Mouse (Mus musculus) hindbrain, postnatal 0 days (tissue): ENCODE measurements at regions not wholly inside any gene's neighbourhood (a gene's known extent, or its start where the extent isn't known, plus 50 kb on each side); places are given as distances from the start of the nearest gene placed in this dataset.
A peak's percentile ranks its signal among the peaks of the same experiment; 100 is the strongest.

Experiments
- ATAC-seq: fragments of 200-750 bp; cut with Nextera tagmentation; 2 replicates; pipeline ENCODE4 v1.8.0; 2017; ENCODE audit warnings: mild to moderate bottlenecking, moderate TSS enrichment, moderate library complexity
- DNase-seq: peaks from one replicate; pipeline ENCODE4 v3.0.0-alpha.2; 2015; ENCODE audit warnings: low spot score
- H3K27ac ChIP-seq: fragments of 300-500 bp; sonication (generic); 2 replicates; pipeline ENCODE4 v1.5.1; 2014; ENCODE audit warnings: mild to moderate bottlenecking
- H3K27me3 ChIP-seq: fragments of 300-500 bp; sonication (generic); 2 replicates; pipeline ENCODE4 v1.6.1; 2014; ENCODE audit warnings: low read length, mixed read lengths; ENCODE audit not compliant: insufficient read depth
- H3K36me3 ChIP-seq: fragments of 300-500 bp; sonication (generic); 2 replicates; pipeline ENCODE4 v1.6.1; 2014; ENCODE audit warnings: low read length, mixed read lengths; ENCODE audit not compliant: insufficient read depth
- H3K4me1 ChIP-seq: fragments of 300-500 bp; sonication (generic); 2 replicates; pipeline ENCODE4 v1.6.1; 2014; ENCODE audit warnings: antibody characterized with exemption, low read length, mixed read lengths; ENCODE audit not compliant: insufficient read depth
- H3K4me2 ChIP-seq: fragments of 300-500 bp; sonication (generic); 2 replicates; pipeline ENCODE4 v1.6.1; 2014; ENCODE audit warnings: low read depth, mild to moderate bottlenecking, low read length, moderate library complexity, mixed read lengths
- H3K4me3 ChIP-seq: fragments of 300-500 bp; sonication (generic); 2 replicates; pipeline ENCODE4 v1.5.1; 2014; ENCODE audit warnings: low read length
- H3K9ac ChIP-seq: fragments of 300-500 bp; sonication (generic); replicated peaks from 2 replicates; pipeline ENCODE4 v1.6.1; 2014; ENCODE audit warnings: mild to moderate bottlenecking, low read length, moderate library complexity, mixed read lengths
- H3K9me3 ChIP-seq: fragments of 300-500 bp; sonication (generic); 2 replicates; pipeline ENCODE4 v1.6.1; 2016; ENCODE audit warnings: low read length, mixed read lengths
- CTCF ChIP-seq: IDR thresholded peaks from 2 replicates; pipeline ENCODE4 v1.5.1; 2016; ENCODE audit warnings: antibody characterized with exemption, control low read depth, low read depth
- WGBS: fragments of 180-500 bp; shearing (Covaris S2); extraction: QIAGEN DNeasy Blood & Tissue Kit; methylation state at CpG from one replicate; pipeline ENCODE4 v1.1.7; 2014; 5-methylcytosine and 5-hydroxymethylcytosine counted together

DNA sequence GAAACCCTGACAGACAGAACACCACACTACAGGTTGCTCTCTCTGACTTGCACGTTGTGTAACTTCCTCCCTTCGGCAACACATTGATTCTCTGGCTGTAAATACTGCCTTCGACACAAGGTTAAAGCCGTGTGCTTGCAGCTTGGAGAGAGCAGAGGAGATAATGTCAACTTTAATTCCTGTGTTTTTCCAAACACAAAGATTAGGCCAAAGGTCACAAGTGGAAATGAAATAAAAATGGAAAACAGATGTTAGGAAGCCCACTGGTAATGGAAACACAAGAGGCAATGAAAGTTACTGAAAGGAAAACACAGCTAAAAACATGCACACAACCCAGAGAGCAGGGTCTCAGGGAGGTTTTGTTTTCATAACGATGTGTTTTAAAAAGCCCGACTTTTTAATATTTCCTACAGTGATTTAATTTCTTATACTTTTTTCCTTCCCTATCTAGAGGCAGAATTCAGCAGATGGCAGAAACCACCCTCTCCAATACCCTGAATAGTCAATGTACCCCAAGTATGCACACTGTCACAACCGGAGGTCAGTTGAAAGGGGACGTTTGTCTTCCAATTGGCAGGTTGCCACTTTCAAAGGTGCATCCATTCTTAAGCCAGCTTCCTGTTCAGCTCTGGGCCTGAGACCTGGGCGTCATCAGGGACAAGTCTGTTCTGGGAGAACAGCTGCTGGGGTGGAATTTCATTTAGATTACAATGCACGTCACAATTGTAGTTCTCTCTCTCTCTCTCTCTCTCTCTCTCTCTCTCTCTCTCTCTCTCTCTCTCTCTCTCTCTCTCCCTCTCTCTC is 210.8 kb upstream of the Gm5148 start:
- 50% methylated on average over 10 of the region's 10 CpGs for WGBS
- Histone ChIP-seq H3K27ac (no peak overlapping the region), H3K4me2 (no peak overlapping the region)

DNA sequence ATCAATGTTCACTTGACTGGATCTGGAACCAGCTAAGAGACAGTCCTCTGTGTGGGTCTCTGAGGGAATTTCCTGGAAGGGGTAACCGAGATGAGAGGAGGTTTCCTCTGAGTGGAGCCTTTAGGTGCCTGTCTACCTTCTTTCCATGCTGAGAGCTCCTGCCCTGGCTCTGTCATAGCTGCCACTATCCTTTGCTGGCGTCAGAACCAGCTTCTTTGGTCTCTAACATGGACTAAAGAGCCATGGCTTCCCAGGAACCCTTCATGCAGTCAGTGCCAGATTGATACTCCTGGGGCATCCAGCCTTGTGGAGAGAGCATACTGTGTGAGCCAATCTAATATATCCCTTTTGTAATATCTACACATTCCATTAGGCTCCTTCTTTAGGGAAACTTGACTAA is 209.9 kb upstream of the Gm5148 start:
- Histone ChIP-seq H3K9me3 (no peaks in the 10 kb centered on the region), H3K36me3 (no peaks in the 10 kb centered on the region), H3K4me3 (no peak overlapping the region), H3K27me3 (no peaks in the 10 kb centered on the region), H3K4me2 (no peak overlapping the region), H3K27ac (no peak overlapping the region), H3K9ac (no peak overlapping the region), H3K4me1 (0 out of 2 replicates have a peak, but pooled peaks cover 3% of the 10 kb centered on the region)
- DNase-seq, result no peak
- ATAC-seq, result no peak
- 88% methylated on average over 2 of the region's 2 CpGs for WGBS
- TF ChIP-seq CTCF, result no peak

More for the DNA sequence above, 210.8 kb upstream of the Gm5148 start:
- no peak for TF ChIP-seq CTCF
- H3K4me3 ChIP-seq, result no peak overlapping the region
- no peak overlapping the region for H3K9ac ChIP-seq
- H3K36me3 ChIP-seq, result no peaks in the 10 kb centered on the region
- ATAC-seq (no peak), DNase-seq (peak; percentile 35)
- no peaks in the 10 kb centered on the region for H3K27me3 ChIP-seq
- H3K4me1 ChIP-seq, result 0 out of 2 replicates have a peak, but pooled peaks cover 3% of the 10 kb centered on the region
- H3K9me3 ChIP-seq, result no peaks in the 10 kb centered on the region

DNA sequence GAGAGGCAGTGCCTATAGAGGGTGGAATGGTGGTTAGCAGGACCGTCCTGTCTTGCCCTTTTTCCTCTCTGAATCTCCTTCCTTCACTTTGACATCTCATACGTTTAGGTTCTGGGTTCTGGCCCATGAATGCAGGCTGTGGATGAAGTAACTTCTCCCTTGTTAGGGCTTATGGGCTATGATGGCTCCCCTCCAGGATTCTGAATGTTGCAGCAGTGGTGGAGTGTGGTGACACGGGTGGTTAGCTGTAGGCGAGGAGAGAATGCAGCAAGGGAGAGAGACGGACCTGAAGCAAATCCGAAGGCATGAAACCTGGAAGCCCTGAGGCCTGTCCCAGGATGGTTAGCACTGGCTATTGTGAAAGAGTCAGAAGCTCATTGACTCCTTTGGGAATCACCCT is 204.4 kb upstream of the Gm5148 start:
- DNase-seq (no peak), ATAC-seq (no peak)
- no peak overlapping the region for H3K4me2 ChIP-seq
- no peak overlapping the region for H3K4me3 ChIP-seq
- H3K27me3 ChIP-seq, result no peaks in the 10 kb centered on the region
- no peaks in the 10 kb centered on the region for H3K36me3 ChIP-seq
- WGBS, result 81% methylated on average over 6 of the region's 6 CpGs
- no peaks in the 10 kb centered on the region for H3K4me1 ChIP-seq
- H3K27ac ChIP-seq, result no peak overlapping the region
- no peak for TF ChIP-seq CTCF
- H3K9ac ChIP-seq, result no peak overlapping the region
- no peaks in the 10 kb centered on the region for H3K9me3 ChIP-seq

DNA sequence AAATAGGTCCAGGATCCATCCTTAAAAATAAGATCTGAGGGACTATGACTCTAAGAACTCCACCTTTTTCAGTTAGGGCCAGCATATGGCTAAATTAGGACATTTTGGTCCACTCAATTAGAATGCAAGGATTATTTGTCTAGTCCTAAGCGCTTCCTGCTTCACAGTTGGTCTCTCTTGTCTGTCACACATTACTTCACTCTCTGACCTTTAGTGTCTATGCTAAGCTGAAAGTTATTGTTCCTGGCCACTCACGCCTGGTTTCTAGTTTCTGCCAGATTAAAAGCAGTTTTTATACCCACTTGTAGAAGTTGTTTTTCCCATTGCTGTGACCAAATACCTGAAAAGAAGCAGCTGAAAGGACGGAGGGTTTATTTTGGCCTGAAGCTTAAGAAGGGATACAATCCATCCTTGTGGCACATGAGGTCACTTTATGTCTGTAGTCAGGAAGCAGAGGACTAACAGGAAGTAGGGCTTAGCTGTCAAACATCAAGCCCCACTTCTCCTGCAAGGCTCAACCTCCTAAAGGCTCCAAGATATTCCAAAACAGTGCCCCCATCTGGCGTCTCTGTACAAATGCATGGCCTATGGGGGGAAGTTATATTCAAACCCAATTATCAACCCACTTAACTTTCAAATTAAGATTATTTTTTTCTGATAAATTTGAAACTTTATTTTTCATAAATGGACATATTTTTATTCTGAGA is 195.3 kb upstream of the Gm5148 start:
- no peak overlapping the region for H3K4me2 ChIP-seq
- no peaks in the 10 kb centered on the region for H3K27me3 ChIP-seq
- no peak overlapping the region for H3K27ac ChIP-seq
- H3K36me3 ChIP-seq, result no peaks in the 10 kb centered on the region
- H3K4me1 ChIP-seq, result no peaks in the 10 kb centered on the region
- ATAC-seq (no peak), DNase-seq (no peak)
- 62% methylated on average over 4 of the region's 4 CpGs for WGBS
- no peak overlapping the region for H3K4me3 ChIP-seq
- TF ChIP-seq CTCF, result 0 out of 2 replicates have a peak, but pooled peaks have one; percentile 18
- H3K9ac ChIP-seq, result no peak overlapping the region
- no peaks in the 10 kb centered on the region for H3K9me3 ChIP-seq

DNA sequence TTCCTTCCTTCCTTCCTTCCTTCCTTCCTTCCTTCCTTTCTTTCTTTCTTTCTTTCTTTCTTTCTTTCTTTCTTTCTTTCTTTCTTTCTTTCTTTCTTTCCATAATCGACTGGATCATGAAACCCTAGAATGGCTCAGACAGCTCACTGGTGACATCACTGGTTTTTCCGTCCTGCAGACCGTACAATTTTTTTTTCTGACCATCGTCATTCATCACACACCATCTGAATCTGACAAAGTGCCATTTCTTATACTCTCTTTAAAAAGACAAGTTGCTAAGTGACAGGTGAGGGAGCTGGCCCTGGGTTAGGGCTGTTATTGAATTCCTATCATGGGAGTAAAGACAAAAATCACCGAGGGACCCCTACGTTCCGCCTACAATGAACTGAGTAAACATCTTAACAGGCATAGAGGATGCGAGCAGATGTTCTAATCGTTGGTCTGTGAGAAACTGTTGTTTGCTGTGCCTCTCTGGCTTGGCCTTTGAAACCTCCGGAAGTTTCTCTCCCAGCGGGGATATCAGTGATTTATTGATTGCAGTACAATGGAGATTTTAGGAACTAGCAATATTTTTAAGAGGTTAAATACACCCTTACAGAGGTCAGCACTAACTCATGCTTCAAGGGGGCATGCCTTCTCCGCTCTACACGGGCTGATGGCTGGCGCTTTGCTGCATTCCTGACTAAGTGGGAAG is 192.6 kb upstream of the Gm5148 start:
- ATAC-seq (no peak), DNase-seq (no peak)
- H3K4me3 ChIP-seq, result no peak overlapping the region
- no peak overlapping the region for H3K27ac ChIP-seq
- no peaks in the 10 kb centered on the region for H3K9me3 ChIP-seq
- H3K27me3 ChIP-seq, result no peaks in the 10 kb centered on the region
- no peaks in the 10 kb centered on the region for H3K4me1 ChIP-seq
- TF ChIP-seq CTCF, result no peak
- H3K4me2 ChIP-seq, result no peak overlapping the region
- H3K9ac ChIP-seq, result no peak overlapping the region
- no peaks in the 10 kb centered on the region for H3K36me3 ChIP-seq
- WGBS, result 17% methylated on average over 14 of the region's 14 CpGs

DNA sequence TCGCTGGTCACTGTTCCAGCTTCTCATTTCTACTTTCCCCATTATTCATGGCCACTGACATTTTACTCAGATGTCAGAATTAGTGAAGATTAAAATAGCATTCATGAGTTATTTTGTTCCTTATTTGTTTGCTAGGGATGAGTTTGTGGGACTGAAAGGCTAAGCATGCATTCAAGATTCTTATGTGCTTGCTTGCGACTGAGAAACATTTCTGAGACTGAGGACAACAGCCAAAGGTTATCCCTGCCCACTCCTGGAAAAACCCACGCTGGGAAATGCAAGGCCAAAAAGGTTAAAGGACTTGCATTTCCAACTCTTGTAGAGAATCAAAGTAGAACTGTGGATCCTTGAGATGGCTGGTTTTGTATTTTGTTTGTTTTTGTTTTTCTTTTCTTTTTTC is 192.0 kb upstream of the Gm5148 start:
- 55% methylated on average over 3 of the region's 3 CpGs for WGBS
- Histone ChIP-seq H3K4me1 (no peaks in the 10 kb centered on the region), H3K27ac (no peak overlapping the region), H3K27me3 (no peaks in the 10 kb centered on the region), H3K4me2 (no peak overlapping the region), H3K36me3 (no peaks in the 10 kb centered on the region), H3K4me3 (no peak overlapping the region), H3K9me3 (no peaks in the 10 kb centered on the region), H3K9ac (no peak overlapping the region)
- DNase-seq, result no peak
- TF ChIP-seq CTCF, result no peak
- ATAC-seq, result no peak
